ENCODE assay signal across 18 mouse cellular contexts in genomic region chr11:48991740-48992520, GRCm38 (mm10). TPM values are rescaled to one million over a fixed set of nuclear protein-coding genes. Genes with fewer than 3 reads are reported as not detected.
A peak's percentile ranks its signal among the peaks of the same experiment; 100 is the strongest.
DNase-seq lines count a peak whose midpoint lies in the region; ATAC-seq and TF ChIP-seq lines count a peak whose summit lies in the region.
"Not testable (repeated sequence)": the region's sequence is repeated elsewhere in the genome, so short reads cannot be mapped to it uniquely, and the experiment has no call there.
"Had no signal": no experiment of that assay in that cellular context is flagged by ENCODE, and none has a peak within 500 bp of the region (broad histone marks: within the 10 kb centered on the region; RNA-seq: fewer than 3 reads in every experiment).

Gene Gm12185 (minus strand): TSS chr11:48992226.

- WGBS in kidney, adult 2 months = 39% methylated on average over 4 of the region's 4 CpGs
- 10% methylated on average over 4 of the region's 4 CpGs for WGBS in thymus, adult 2 months

- H3K9ac ChIP-seq in MEL (ENCODE audit: control insufficient read depth, low read depth, low read length, poor library complexity, severe bottlenecking) = not testable (repeated sequence)

- H3K4me3 ChIP-seq in MEL (ENCODE audit: control insufficient read depth in 1 of 2, insufficient read depth in 1 of 2, low read depth in 2 of 2, low read length in 2 of 2) = peak within 1 kb of the TSS; percentile 26 to 47
- H3K4me3 ChIP-seq in kidney, adult 2 months (ENCODE audit: insufficient read depth, low read depth, low read length); layer of hippocampus, adult 2 months; thymus, adult 2 months (ENCODE audit: control insufficient read depth, insufficient read depth, low read length): not testable (repeated sequence)

- H3K27ac ChIP-seq in MEL (ENCODE audit: control insufficient read depth, low read depth, low read length) = not testable (repeated sequence)
- peak within 1 kb of the TSS; percentile 59; the same call in 1 of the 2 replicates for H3K27ac ChIP-seq in kidney, adult 2 months (ENCODE audit: insufficient read depth, low read depth, low read length)
- peak within 1 kb of the TSS; percentile 43; the same call in 1 of the 2 replicates for H3K27ac ChIP-seq in layer of hippocampus, adult 2 months
- 0 out of 2 replicates have a peak within 1 kb of the TSS, but pooled peaks have one; percentile 27 for H3K27ac ChIP-seq in thymus, adult 2 months (ENCODE audit: control insufficient read depth, insufficient read depth, low read length)

- TF ChIP-seq RAD21 in MEL (IDR thresholded peaks at IDR 0.05; ENCODE audit: low read depth, low read length) = not testable (repeated sequence)

- not testable (repeated sequence) for TF ChIP-seq CTCF in MEL (IDR thresholded peaks at IDR 0.05 in 2 of 3, conservative IDR thresholded peaks at IDR 0.05 in 1 of 3; ENCODE audit: control insufficient read depth in 1 of 3, insufficient read depth in 1 of 3, low read depth in 2 of 3, low read length in 3 of 3, poor library complexity in 1 of 3, severe bottlenecking in 1 of 3); kidney, adult 2 months (conservative IDR thresholded peaks at IDR 0.05; ENCODE audit: insufficient read depth, insufficient read length, low read depth, low read length); layer of hippocampus, adult 2 months (conservative IDR thresholded peaks at IDR 0.05); thymus, adult 2 months (IDR thresholded peaks at IDR 0.05; ENCODE audit: borderline replicate concordance, control insufficient read depth, extremely low read depth, insufficient read depth, low read length, poor library complexity)

- not testable (repeated sequence) for H3K27me3 ChIP-seq in MEL (ENCODE audit: control insufficient read depth in 1 of 2, insufficient read depth in 2 of 2, low read length in 2 of 2); kidney, adult 2 months (replicated peaks; ENCODE audit: control insufficient read depth, insufficient read depth, low read length); thymus, adult 2 months (ENCODE audit: control insufficient read depth, insufficient read depth, low read length)

- not testable (repeated sequence) for DNase-seq in MEL (ENCODE audit: low read depth, low spot score); layer of hippocampus, adult 2 months (ENCODE audit: low spot score in 2 of 2)
- DNase-seq in heart, adult 8-10 months (ENCODE audit: low spot score) = peak; percentile 45
- peak; percentile 80 for DNase-seq in kidney, adult 2 months
- DNase-seq in thymus, adult 2 months = peak; percentile 21

- H3K79me2 ChIP-seq in MEL (ENCODE audit: control insufficient read depth, insufficient read depth, low read length, poor library complexity) = not testable (repeated sequence)

- TF ChIP-seq EP300 in MEL (IDR thresholded peaks at IDR 0.05; ENCODE audit: low read depth in 1 of 2, low read length in 2 of 2) = not testable (repeated sequence)

- not testable (repeated sequence) for H3K9me3 ChIP-seq in MEL (replicated peaks; ENCODE audit: insufficient read depth, low read length)

- not testable (repeated sequence) for TF ChIP-seq POLR2A in MEL (IDR thresholded peaks at IDR 0.05; ENCODE audit: control insufficient read depth in 1 of 2, insufficient read depth in 1 of 2, low read depth in 1 of 2, low read length in 2 of 2, poor library complexity in 1 of 2); kidney, adult 2 months (IDR thresholded peaks at IDR 0.05; ENCODE audit: low read depth, low read length); thymus, adult 2 months (IDR thresholded peaks at IDR 0.05; ENCODE audit: control insufficient read depth, extremely low read depth, insufficient read depth, low read length, poor library complexity)

- not testable (repeated sequence) for H3K36me3 ChIP-seq in MEL (ENCODE audit: control insufficient read depth in 1 of 2, insufficient read depth in 2 of 2, low read length in 2 of 2); kidney, adult 2 months (ENCODE audit: control insufficient read depth, insufficient read depth, low read length); thymus, adult 2 months (ENCODE audit: control insufficient read depth, insufficient read depth, low read length)

- peak; percentile 80 for ATAC-seq in erythroid progenitor cell, adult 5-6 weeks (replicated peaks; ENCODE audit: low FRiP score, poor library complexity, severe bottlenecking)
- ATAC-seq in megakaryocyte-erythroid progenitor cell, adult 5-6 weeks (replicated peaks; ENCODE audit: low FRiP score, low TSS enrichment, poor library complexity, severe bottlenecking) = peak; percentile 36

- H3K4me1 ChIP-seq in MEL (ENCODE audit: control insufficient read depth in 1 of 2, insufficient read depth in 2 of 2, low read length in 2 of 2); kidney, adult 2 months (ENCODE audit: control insufficient read depth, insufficient read depth, low read length): not testable (repeated sequence)
- H3K4me1 ChIP-seq in thymus, adult 2 months (replicated peaks; ENCODE audit: control insufficient read depth, insufficient read depth, low read length) = peaks cover 15% of the 10 kb centered on the region

RNA-seq across cellular contexts. Expression of gene Gm12185, which starts in this region (rescaled TPM):
- total RNA-seq in MEL (2012; rRNA removed) = not detected in 2 replicates
- polyA plus RNA-seq in MEL (2012; ENCODE audit: insufficient read depth in 1 of 2, insufficient read length in 2 of 2, low read depth in 1 of 2, low replicate concordance in 2 of 2, missing spikeins in 1 of 2) = not detected
- total RNA-seq in erythroid progenitor cell, adult 5-6 weeks (2015; ENCODE audit: low replicate concordance) = 1.1 TPM in 1 of 2 replicates, not detected in the other
- not detected in 2 replicates for total RNA-seq in erythroid progenitor cell, adult 5-6 weeks (2017; ENCODE audit: low replicate concordance)
- total RNA-seq in heart, adult 8-10 months (2022) = 1 to 10 TPM in 3 of 4 experiments, under 1 TPM in 1; 0.79 to 1.2 (median 1.1) TPM
- 0.08 and 0.33 TPM in 2 replicates for polyA plus RNA-seq in kidney, adult 2 months (2012; rRNA removed)
- under 1 TPM; 0.13 to 0.25 TPM for total RNA-seq in layer of hippocampus, adult 2 months (2021)
- total RNA-seq in megakaryocyte-erythroid progenitor cell, adult 5-6 weeks (2014; fragmentation: Nextera tagmentation) = 0.04 TPM in 1 of 2 replicates, not detected in the other
- 26.5 and 30.5 TPM in 2 replicates for total RNA-seq in megakaryocyte-erythroid progenitor cell, adult 5-6 weeks (2017)
- polyA plus RNA-seq in thymus, adult 2 months (2012; rRNA removed) = 0.31 and 0.73 TPM in 2 replicates
- total RNA-seq: left cerebral cortex, postnatal 10 days had no signal
- polyA plus RNA-seq: embryonic facial prominence, embryonic 12.5 days; forebrain, embryonic 16.5 days; heart, embryonic 15.5 days; hindbrain, embryonic 16.5 days; intestine, postnatal 0 days; limb, embryonic 12.5 days; liver, embryonic 13.5 days; midbrain, embryonic 14.5 days; neural tube, embryonic 15.5 days; stomach, embryonic 15.5 days had no signal

Comparison
In these comparisons a context has a peak if more than half of its experiments do, and no peak if none do; other contexts are left out.
1. Peak in DNase-seq and H3K27ac ChIP-seq in kidney, adult 2 months; RNA of the gene not detected or under 1 TPM.
2. Peak in DNase-seq and H3K27ac ChIP-seq in thymus, adult 2 months; RNA of the gene not detected or under 1 TPM.